Mouse (Mus musculus) testis, adult 2 months (tissue): Measurements from ENCODE around the gene Arhgap29. TPM values are rescaled to one million over a fixed set of nuclear protein-coding genes. Genes with fewer than 3 reads are reported as not detected.

Source experiments
- H3K27ac ChIP-seq: fragments of 200-500 bp; 2 replicates; pipeline ENCODE4 v1.5.1; 2012; ENCODE audit warnings: low read depth, low read length; ENCODE audit not compliant: control insufficient read depth, insufficient read depth
- H3K27me3 ChIP-seq: fragments of 200-500 bp; 2 replicates; pipeline ENCODE4 v1.6.1; 2012; ENCODE audit warnings: mild to moderate bottlenecking, low read length, moderate library complexity; ENCODE audit not compliant: control insufficient read depth, insufficient read depth
- H3K36me3 ChIP-seq: fragments of 200-500 bp; 2 replicates; pipeline ENCODE4 v1.6.1; 2012; ENCODE audit warnings: mild to moderate bottlenecking, low read length; ENCODE audit not compliant: control insufficient read depth, insufficient read depth
- H3K4me1 ChIP-seq: fragments of 200-500 bp; 2 replicates; pipeline ENCODE4 v1.6.1; 2012; ENCODE audit warnings: low read length; ENCODE audit not compliant: control insufficient read depth, insufficient read depth
- H3K4me3 ChIP-seq: fragments of 200-500 bp; 2 replicates; pipeline ENCODE4 v1.5.1; 2012; ENCODE audit warnings: low read depth, mild to moderate bottlenecking, low read length, moderate library complexity, mixed read lengths; ENCODE audit not compliant: control insufficient read depth
- CTCF ChIP-seq: fragments of 200-500 bp; IDR thresholded peaks from 2 replicates; pipeline ENCODE4 v1.5.1; 2012; ENCODE audit warnings: low read depth, mild to moderate bottlenecking, inconsistent platforms, low read length, moderate library complexity; ENCODE audit not compliant: control insufficient read depth, insufficient read depth, insufficient replicate concordance
- POLR2A ChIP-seq: fragments of 200-500 bp; IDR thresholded peaks from 2 replicates; pipeline ENCODE4 v1.6.1; 2012; ENCODE audit warnings: low read depth, mild to moderate bottlenecking, inconsistent platforms, low read length, moderate library complexity; ENCODE audit not compliant: control insufficient read depth
- polyA plus RNA-seq: library from polyadenylated mRNA; depleted of rRNA; stranded (reverse); fragments of >200 nt; gene quantifications from 2 replicates; pipeline ENCODE4 v1.2.3, GENCODE M21; 2012

Gene Arhgap29
- polyA plus RNA-seq, 1 experiment, result 78.3 TPM

- Histone ChIP-seq H3K27me3 (no peaks in the 10 kb centered on the region), H3K36me3 (no peaks in the 10 kb centered on the region), H3K4me1 (no peaks in the 10 kb centered on the region), H3K27ac (no peak overlapping the region), H3K4me3 (no peak overlapping the region)
- no peak for TF ChIP-seq CTCF
Measured at GRCm38 (mm10) chr3:121914459-121915185, 37.7 kb upstream of the Arhgap29 start.

GRCm38 (mm10) chr3:121915191-121915590 is 37.1 kb upstream of the Arhgap29 start:
- Histone ChIP-seq H3K27ac (no peak overlapping the region), H3K4me3 (no peak overlapping the region), H3K36me3 (no peaks in the 10 kb centered on the region), H3K4me1 (no peaks in the 10 kb centered on the region), H3K27me3 (no peaks in the 10 kb centered on the region)
- TF ChIP-seq POLR2A, result no peak
- no peak for TF ChIP-seq CTCF

GRCm38 (mm10) chr3:121916802-121917532 is 35.4 kb upstream of the Arhgap29 start:
- no peaks in the 10 kb centered on the region for H3K27me3 ChIP-seq
- H3K27ac ChIP-seq, result no peak overlapping the region
- no peak for TF ChIP-seq POLR2A
- TF ChIP-seq CTCF, result no peak
- no peak overlapping the region for H3K4me3 ChIP-seq
- H3K36me3 ChIP-seq, result no peaks in the 10 kb centered on the region
- H3K4me1 ChIP-seq, result no peaks in the 10 kb centered on the region

GRCm38 (mm10) chr3:121917658-121918057 is 34.7 kb upstream of the Arhgap29 start:
- H3K4me1 ChIP-seq, result no peaks in the 10 kb centered on the region
- no peak overlapping the region for H3K27ac ChIP-seq
- no peaks in the 10 kb centered on the region for H3K36me3 ChIP-seq
- no peak overlapping the region for H3K4me3 ChIP-seq
- TF ChIP-seq POLR2A, result no peak
- TF ChIP-seq CTCF, result no peak
- no peaks in the 10 kb centered on the region for H3K27me3 ChIP-seq

GRCm38 (mm10) chr3:121919961-121920360 is 32.4 kb upstream of the Arhgap29 start:
- no peaks in the 10 kb centered on the region for H3K27me3 ChIP-seq
- TF ChIP-seq CTCF (no peak), POLR2A (no peak)
- H3K36me3 ChIP-seq, result no peaks in the 10 kb centered on the region
- H3K4me1 ChIP-seq, result no peaks in the 10 kb centered on the region
- H3K27ac ChIP-seq, result no peak overlapping the region
- no peak overlapping the region for H3K4me3 ChIP-seq

- H3K36me3 ChIP-seq, result no peaks in the 10 kb centered on the region
- no peak overlapping the region for H3K27ac ChIP-seq
- TF ChIP-seq POLR2A (no peak), CTCF (no peak)
- no peaks in the 10 kb centered on the region for H3K27me3 ChIP-seq
- H3K4me3 ChIP-seq, result no peak overlapping the region
- no peaks in the 10 kb centered on the region for H3K4me1 ChIP-seq
Measured at GRCm38 (mm10) chr3:121920769-121921168, 31.6 kb upstream of the Arhgap29 start.

- no peaks in the 10 kb centered on the region for H3K4me1 ChIP-seq
- no peak overlapping the region for H3K4me3 ChIP-seq
- TF ChIP-seq POLR2A, result no peak
- no peak for TF ChIP-seq CTCF
- H3K27me3 ChIP-seq, result no peaks in the 10 kb centered on the region
- no peak overlapping the region for H3K27ac ChIP-seq
- H3K36me3 ChIP-seq, result no peaks in the 10 kb centered on the region
Measured at GRCm38 (mm10) chr3:121924768-121925486, 27.4 kb upstream of the Arhgap29 start.

GRCm38 (mm10) chr3:121927601-121928000 is 24.7 kb upstream of the Arhgap29 start:
- Histone ChIP-seq H3K4me3 (no peak overlapping the region), H3K36me3 (no peaks in the 10 kb centered on the region), H3K4me1 (no peaks in the 10 kb centered on the region), H3K27ac (no peak overlapping the region), H3K27me3 (no peaks in the 10 kb centered on the region)
- TF ChIP-seq POLR2A (no peak), CTCF (no peak)
